Mouse (Mus musculus) hindbrain, embryonic 13.5 days (tissue): Measurements from ENCODE around the gene Ephb2. TPM values are rescaled to one million over a fixed set of nuclear protein-coding genes. Genes with fewer than 3 reads are reported as not detected.

Experiments used
- ATAC-seq: fragments of 200-750 bp; cut with Nextera tagmentation; 2 replicates; pipeline ENCODE4 v1.8.0; 2017; ENCODE audit warnings: moderate TSS enrichment; ENCODE audit not compliant: low FRiP score
- H3K27ac ChIP-seq: fragments of 300-500 bp; sonication (generic); 2 replicates; pipeline ENCODE4 v1.5.1; 2015; ENCODE audit warnings: inconsistent platforms, mild to moderate bottlenecking, moderate library complexity
- H3K27me3 ChIP-seq: fragments of 300-500 bp; sonication (generic); 2 replicates; pipeline ENCODE4 v1.6.1; 2015; ENCODE audit warnings: mild to moderate bottlenecking, inconsistent platforms
- H3K36me3 ChIP-seq: fragments of 300-500 bp; sonication (generic); 2 replicates; pipeline ENCODE4 v1.6.1; 2015; ENCODE audit warnings: mild to moderate bottlenecking, inconsistent platforms
- H3K4me1 ChIP-seq: fragments of 300-500 bp; sonication (generic); replicated peaks from 2 replicates; pipeline ENCODE4 v1.6.1; 2015; ENCODE audit warnings: inconsistent platforms
- H3K4me2 ChIP-seq: fragments of 300-500 bp; sonication (generic); 2 replicates; pipeline ENCODE4 v1.6.1; 2015; ENCODE audit warnings: inconsistent platforms, mild to moderate bottlenecking, moderate library complexity
- H3K4me3 ChIP-seq: fragments of 300-500 bp; sonication (generic); 2 replicates; pipeline ENCODE4 v1.5.1; 2015; ENCODE audit warnings: mild to moderate bottlenecking, inconsistent platforms
- H3K9ac ChIP-seq: fragments of 300-500 bp; sonication (generic); 2 replicates; pipeline ENCODE4 v1.6.1; 2015; ENCODE audit warnings: mild to moderate bottlenecking, inconsistent platforms
- H3K9me3 ChIP-seq: fragments of 300-500 bp; sonication (generic); 2 replicates; pipeline ENCODE4 v1.6.1; 2016; ENCODE audit warnings: inconsistent platforms
- WGBS: fragments of 180-500 bp; shearing (Covaris S2); methylation state at CpG from one replicate; pipeline ENCODE4 v1.1.7; 2015; 5-methylcytosine and 5-hydroxymethylcytosine counted together
- polyA plus RNA-seq: library from polyadenylated mRNA; unstranded; fragments of >200 nt; fragmentation: Nextera tagmentation; extraction: Ambion mirVana; gene quantifications from 2 replicates; pipeline ENCODE4 v1.2.1, GENCODE M21; 2015

Gene Ephb2
- polyA plus RNA-seq, 1 experiment from 2014 or later: 16.5 TPM

- no peaks in the 10 kb centered on the region for H3K9me3 ChIP-seq
- ATAC-seq: peak; percentile 21
- peak overlapping the region; percentile 96 for H3K27ac ChIP-seq
- peaks cover 88% of the 10 kb centered on the region for H3K4me1 ChIP-seq
- peak overlapping the region; percentile 67 for H3K9ac ChIP-seq
- H3K4me2 ChIP-seq: peak overlapping the region; percentile 26; the same call in 1 of the 2 replicates
- no peaks in the 10 kb centered on the region for H3K36me3 ChIP-seq
- no peak overlapping the region for H3K4me3 ChIP-seq
- no peaks in the 10 kb centered on the region for H3K27me3 ChIP-seq
- 2% methylated on average over 19 of the region's 19 CpGs for WGBS
These were observed 85.0 kb downstream of the Ephb2 start for GRCm38 (mm10) chr4:136750578-136751338.

DNA sequence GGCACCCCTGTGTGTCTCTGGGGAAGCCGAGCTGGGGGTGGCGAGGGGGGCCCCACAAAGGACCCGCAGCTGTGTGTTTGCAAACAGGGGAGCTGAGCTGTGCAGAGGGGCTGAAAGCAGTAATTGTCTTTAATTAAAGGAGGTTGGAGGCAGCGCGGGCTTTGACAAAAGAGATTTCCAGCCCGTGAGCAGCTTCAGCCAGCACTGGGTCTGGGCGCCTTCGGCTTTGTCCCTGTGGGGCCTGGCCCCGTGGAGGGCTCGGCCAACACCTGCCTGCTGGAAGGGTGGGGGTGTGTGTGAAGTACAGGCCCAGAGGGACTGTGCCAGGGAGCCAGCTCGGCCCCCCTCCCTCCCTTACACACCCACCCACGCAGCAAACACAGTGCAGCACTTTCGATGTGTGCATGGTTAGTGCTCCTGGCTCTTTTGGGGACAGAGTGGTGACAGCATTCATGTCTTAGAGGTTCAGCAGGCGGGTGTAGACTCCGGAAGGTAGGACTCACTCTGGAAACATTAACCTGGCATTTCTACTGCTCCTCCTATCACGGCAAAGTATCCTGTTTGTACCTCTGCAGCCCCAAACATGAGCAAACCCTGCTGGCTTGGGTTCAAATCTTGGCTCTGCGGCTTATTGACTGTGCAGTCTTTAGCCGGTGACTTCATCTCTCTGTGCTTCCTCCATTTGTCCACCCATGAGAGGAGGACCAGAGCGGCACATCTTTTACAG lies 85.8 kb downstream of the Ephb2 start:
- 16% methylated on average over 19 of the region's 19 CpGs for WGBS
- Histone ChIP-seq H3K9ac (peak overlapping the region; percentile 67), H3K27me3 (no peaks in the 10 kb centered on the region), H3K4me3 (no peak overlapping the region), H3K4me2 (0 out of 2 replicates have a peak overlapping the region, but pooled peaks have one; percentile 2), H3K4me1 (peaks cover 88% of the 10 kb centered on the region), H3K36me3 (no peaks in the 10 kb centered on the region), H3K9me3 (no peaks in the 10 kb centered on the region), H3K27ac (peak overlapping the region; percentile 96)
- ATAC-seq: peak; percentile 67

- H3K27me3 ChIP-seq: no peaks in the 10 kb centered on the region
- peak overlapping the region; percentile 96 for H3K27ac ChIP-seq
- H3K9ac ChIP-seq: peak overlapping the region; percentile 67
- H3K4me3 ChIP-seq: no peak overlapping the region
- no peak overlapping the region for H3K4me2 ChIP-seq
- no peaks in the 10 kb centered on the region for H3K9me3 ChIP-seq
- peaks cover 86% of the 10 kb centered on the region for H3K4me1 ChIP-seq
- no peaks in the 10 kb centered on the region for H3K36me3 ChIP-seq
- no peak for ATAC-seq
- 17% methylated on average over 4 of the region's 4 CpGs for WGBS
These were observed 86.4 kb downstream of the Ephb2 start for GRCm38 (mm10) chr4:136749431-136749830.

DNA sequence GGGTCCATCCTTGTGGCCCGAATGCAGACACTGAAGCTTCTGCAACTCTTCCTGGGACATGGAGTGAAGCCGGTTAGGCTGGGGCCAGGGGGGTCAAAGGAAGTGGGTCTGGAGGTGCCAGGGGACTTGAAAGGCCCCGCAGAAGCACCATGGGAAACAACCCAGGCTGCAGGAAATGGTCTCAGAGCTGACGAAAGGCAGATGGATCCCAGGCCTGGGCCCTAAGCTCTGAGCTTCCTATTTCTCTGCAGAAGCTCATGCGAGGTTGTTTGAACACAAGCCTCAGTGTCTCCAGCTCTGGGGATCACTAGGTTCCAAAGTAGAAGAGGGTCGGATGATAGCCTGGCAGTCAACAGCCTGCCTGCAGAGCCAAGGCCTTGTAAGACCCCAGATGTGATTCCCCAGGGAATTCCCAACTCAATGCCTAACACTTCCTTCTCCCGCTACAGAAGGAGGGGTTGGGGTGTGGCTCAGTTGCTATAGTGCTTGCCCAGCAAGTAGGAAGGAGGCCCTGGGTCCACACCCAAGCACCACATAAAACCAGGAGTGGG lies 86.9 kb downstream of the Ephb2 start:
- Histone ChIP-seq H3K9ac (no peak overlapping the region; the same call in 1 of the 2 replicates), H3K9me3 (no peaks in the 10 kb centered on the region), H3K4me2 (no peak overlapping the region), H3K27ac (peak overlapping the region; percentile 96), H3K4me1 (peaks cover 86% of the 10 kb centered on the region), H3K4me3 (no peak overlapping the region), H3K36me3 (no peaks in the 10 kb centered on the region), H3K27me3 (no peaks in the 10 kb centered on the region)
- WGBS: 44% methylated on average over 7 of the region's 7 CpGs
- ATAC-seq: no peak

DNA sequence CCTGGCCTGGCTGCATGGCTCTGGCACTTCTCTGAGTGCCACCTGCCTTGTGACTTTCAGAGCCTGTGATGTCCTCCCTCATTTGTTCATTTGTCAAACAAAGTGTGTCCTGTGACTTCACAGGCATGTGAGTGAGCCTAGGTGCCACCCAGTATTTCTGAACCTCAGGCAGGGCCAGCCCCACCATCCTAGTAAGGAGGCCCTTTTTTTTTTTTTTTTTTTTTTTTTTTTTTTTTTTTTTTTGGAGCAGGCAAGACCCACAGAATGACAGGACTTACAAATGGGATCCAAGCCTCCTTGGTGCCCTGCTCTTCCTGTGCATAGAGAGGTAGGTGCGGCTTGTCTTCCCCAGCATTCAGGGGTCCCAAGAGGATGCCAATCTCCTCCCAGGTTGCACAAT lies 89.3 kb downstream of the Ephb2 start:
- Histone ChIP-seq H3K9me3 (no peaks in the 10 kb centered on the region), H3K27me3 (no peaks in the 10 kb centered on the region), H3K4me1 (peaks cover 86% of the 10 kb centered on the region), H3K4me3 (no peak overlapping the region), H3K9ac (no peak overlapping the region), H3K4me2 (no peak overlapping the region), H3K27ac (peak overlapping the region; percentile 1; the same call in 1 of the 2 replicates), H3K36me3 (no peaks in the 10 kb centered on the region)
- 47% methylated on average over 1 of the region's 1 CpGs for WGBS
- ATAC-seq: no peak

DNA sequence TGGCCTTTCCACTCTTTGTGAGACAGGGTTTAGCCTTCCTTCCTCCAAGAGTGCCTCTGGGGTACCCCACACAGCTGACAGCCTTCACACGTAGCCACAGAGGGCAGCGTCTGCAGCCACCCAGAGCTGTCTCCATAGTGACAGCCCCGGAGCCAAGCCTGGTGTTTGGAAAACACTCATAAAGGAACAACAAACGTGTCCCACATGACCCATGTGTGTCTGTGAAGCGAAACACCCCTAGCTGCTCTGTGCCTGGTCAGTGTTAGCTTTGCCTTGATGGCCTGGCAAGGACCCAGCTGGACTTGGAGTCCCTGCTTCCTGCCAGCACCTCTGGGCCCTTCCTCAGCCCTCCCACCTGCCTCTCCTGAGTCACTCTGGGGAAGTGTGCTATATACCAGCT lies 93.1 kb downstream of the Ephb2 start:
- no peak overlapping the region for H3K4me2 ChIP-seq
- peaks cover 84% of the 10 kb centered on the region for H3K4me1 ChIP-seq
- H3K9ac ChIP-seq: 0 out of 2 replicates have a peak overlapping the region, but pooled peaks have one; percentile 35
- no peaks in the 10 kb centered on the region for H3K36me3 ChIP-seq
- ATAC-seq: peak; percentile 65
- H3K4me3 ChIP-seq: no peak overlapping the region
- peak overlapping the region; percentile 83 for H3K27ac ChIP-seq
- no peaks in the 10 kb centered on the region for H3K27me3 ChIP-seq
- WGBS: 12% methylated on average over 5 of the region's 5 CpGs
- no peaks in the 10 kb centered on the region for H3K9me3 ChIP-seq

DNA sequence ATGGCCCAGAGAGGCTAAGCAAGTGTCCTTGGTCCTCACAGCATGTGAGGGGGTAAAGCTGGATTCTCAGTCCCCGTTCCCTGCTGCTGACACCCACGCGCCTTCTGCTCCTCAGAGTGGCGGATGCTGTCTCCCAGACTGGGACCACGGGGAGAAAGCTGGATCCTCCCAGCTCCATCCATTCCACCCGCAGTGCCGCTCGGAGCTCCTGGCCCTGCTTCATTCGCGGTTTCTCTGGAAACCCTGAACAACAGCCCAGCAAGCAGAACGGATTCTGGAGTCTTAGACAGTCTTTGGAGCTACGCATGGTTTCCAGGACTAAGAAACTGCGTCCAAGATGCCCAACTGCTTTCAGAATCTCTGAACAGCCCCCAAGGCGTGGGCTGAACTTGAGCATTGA lies 93.9 kb downstream of the Ephb2 start:
- no peak overlapping the region for H3K4me2 ChIP-seq
- H3K27ac ChIP-seq: peak overlapping the region; percentile 83
- peak overlapping the region; percentile 35; the same call in 1 of the 2 replicates for H3K9ac ChIP-seq
- peaks cover 77% of the 10 kb centered on the region for H3K4me1 ChIP-seq
- ATAC-seq: no peak
- 46% methylated on average over 14 of the region's 14 CpGs for WGBS
- H3K4me3 ChIP-seq: no peak overlapping the region
- H3K36me3 ChIP-seq: no peaks in the 10 kb centered on the region
- H3K27me3 ChIP-seq: no peaks in the 10 kb centered on the region
- no peaks in the 10 kb centered on the region for H3K9me3 ChIP-seq

DNA sequence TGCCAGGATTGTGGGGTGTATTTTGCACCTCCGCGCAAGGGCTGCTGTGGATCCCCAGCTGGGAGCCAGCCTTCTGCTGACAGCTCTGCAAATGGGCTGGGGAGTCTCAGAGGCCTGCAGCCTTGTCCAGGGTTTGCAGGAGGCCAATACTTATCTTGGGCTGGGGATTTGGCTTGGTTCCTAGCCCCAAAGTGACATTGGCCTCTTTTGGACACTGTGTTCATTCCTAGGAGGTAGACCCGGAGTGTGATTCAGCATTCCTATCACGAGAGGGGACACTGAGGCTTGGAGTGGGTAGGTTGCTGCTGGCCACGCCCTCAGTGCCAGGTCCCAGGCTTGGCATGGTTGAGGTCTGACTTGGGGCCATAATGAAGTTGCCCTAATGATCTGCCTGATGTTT lies 94.8 kb downstream of the Ephb2 start:
- ATAC-seq: no peak
- Histone ChIP-seq H3K9ac (no peak overlapping the region), H3K4me1 (peaks cover 81% of the 10 kb centered on the region), H3K4me3 (no peak overlapping the region), H3K4me2 (no peak overlapping the region), H3K27ac (0 out of 2 replicates have a peak overlapping the region, but pooled peaks have one; percentile 83), H3K36me3 (no peaks in the 10 kb centered on the region), H3K9me3 (no peaks in the 10 kb centered on the region), H3K27me3 (no peaks in the 10 kb centered on the region)
- WGBS: 90% methylated on average over 5 of the region's 5 CpGs

DNA sequence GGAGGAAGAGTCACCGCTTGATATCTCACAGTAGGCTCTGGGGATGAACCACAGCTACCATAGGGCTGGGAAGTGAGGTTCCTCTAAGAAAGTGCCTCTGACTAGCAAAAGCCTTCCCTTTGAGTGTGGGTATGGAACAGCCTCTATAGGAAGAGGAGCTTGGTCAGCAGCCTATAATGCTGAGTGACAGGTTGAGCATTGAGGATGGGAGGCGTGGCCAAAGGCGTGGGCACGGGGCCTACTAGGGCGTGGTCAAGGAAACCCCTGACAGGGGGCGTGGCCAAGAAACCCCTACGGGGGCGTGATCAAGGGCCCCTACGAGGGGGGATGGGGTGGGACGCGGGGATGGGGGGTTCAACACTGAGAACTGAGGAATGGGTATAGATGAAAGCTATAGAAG lies 96.6 kb downstream of the Ephb2 start:
- Histone ChIP-seq H3K27ac (peak overlapping the region; percentile 19; the same call in 1 of the 2 replicates), H3K4me3 (no peak overlapping the region), H3K4me2 (no peak overlapping the region), H3K36me3 (no peaks in the 10 kb centered on the region), H3K27me3 (no peaks in the 10 kb centered on the region), H3K9me3 (no peaks in the 10 kb centered on the region), H3K4me1 (peaks cover 83% of the 10 kb centered on the region), H3K9ac (no peak overlapping the region)
- WGBS: 19% methylated on average over 11 of the region's 11 CpGs
- ATAC-seq: no peak

DNA sequence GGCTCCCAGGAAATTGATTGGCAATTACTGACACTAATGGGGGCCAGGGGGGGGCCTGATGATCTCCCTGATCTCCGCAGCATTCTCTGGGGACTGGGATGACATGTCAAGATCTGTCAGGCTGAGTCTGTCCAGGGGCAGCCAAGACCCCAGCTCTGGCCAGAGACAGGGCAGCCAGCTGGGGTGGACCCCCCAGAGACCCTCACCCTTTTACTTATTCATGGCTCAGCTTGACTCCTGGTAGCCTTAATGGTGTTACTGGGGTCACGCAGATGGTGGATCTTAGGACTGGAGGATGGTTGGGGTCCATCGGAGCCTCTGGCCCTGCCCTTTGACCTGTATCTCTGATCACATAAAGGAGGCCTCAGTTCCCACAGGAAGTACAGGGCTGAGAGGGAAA lies 97.5 kb downstream of the Ephb2 start:
- 29% methylated on average over 3 of the region's 3 CpGs for WGBS
- Histone ChIP-seq H3K27me3 (no peaks in the 10 kb centered on the region), H3K4me3 (no peak overlapping the region), H3K4me1 (peaks cover 83% of the 10 kb centered on the region), H3K9me3 (no peaks in the 10 kb centered on the region), H3K27ac (0 out of 2 replicates have a peak overlapping the region, but pooled peaks have one; percentile 19), H3K9ac (no peak overlapping the region), H3K4me2 (no peak overlapping the region), H3K36me3 (no peaks in the 10 kb centered on the region)
- ATAC-seq: no peak

DNA sequence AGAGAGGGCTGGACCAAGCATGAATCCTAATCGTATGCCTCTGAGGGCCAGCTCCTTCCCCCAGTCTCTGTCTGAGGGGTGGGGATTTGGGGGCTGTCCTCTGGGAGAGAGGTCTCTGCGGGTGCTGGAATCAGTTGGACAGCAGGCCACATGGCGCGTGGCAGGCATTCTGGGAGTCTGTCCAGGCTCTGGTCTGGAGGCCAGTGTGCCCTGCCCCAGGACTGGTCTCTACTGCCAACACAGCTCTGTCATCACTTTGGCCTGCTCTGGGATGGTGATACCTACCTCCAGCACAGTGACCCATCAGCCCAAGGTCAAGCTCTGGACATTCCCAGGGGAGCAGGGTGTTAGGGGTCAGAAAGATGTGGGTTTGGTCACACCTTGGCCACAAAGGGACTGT lies 99.9 kb downstream of the Ephb2 start:
- H3K27ac ChIP-seq: no peak overlapping the region
- H3K9me3 ChIP-seq: no peaks in the 10 kb centered on the region
- no peak overlapping the region; the same call in 1 of the 2 replicates for H3K9ac ChIP-seq
- H3K4me3 ChIP-seq: no peak overlapping the region
- H3K4me2 ChIP-seq: no peak overlapping the region
- no peaks in the 10 kb centered on the region for H3K36me3 ChIP-seq
- H3K4me1 ChIP-seq: peaks cover 82% of the 10 kb centered on the region
- ATAC-seq: no peak
- WGBS: 53% methylated on average over 4 of the region's 4 CpGs
- no peaks in the 10 kb centered on the region for H3K27me3 ChIP-seq

GRCm38 (mm10) chr4:136734210-136734803 lies 101.5 kb downstream of the Ephb2 start:
- Histone ChIP-seq H3K4me2 (no peak overlapping the region), H3K36me3 (0 out of 2 replicates have a peak, but pooled peaks cover 2% of the 10 kb centered on the region), H3K9me3 (no peaks in the 10 kb centered on the region), H3K27me3 (no peaks in the 10 kb centered on the region), H3K9ac (peak overlapping the region; percentile 56), H3K4me1 (peaks cover 81% of the 10 kb centered on the region), H3K4me3 (no peak overlapping the region), H3K27ac (peak overlapping the region; percentile 71)
- peak; percentile 29; the same call in 1 of the 2 replicates for ATAC-seq
- 35% methylated on average over 15 of the region's 15 CpGs for WGBS
